Mouse (Mus musculus) forebrain, embryonic 11.5 days (tissue): ENCODE results near the gene Gm4881. TPM values are rescaled to one million over a fixed set of nuclear protein-coding genes. Genes with fewer than 3 reads are reported as not detected.
A peak's percentile ranks its signal among the peaks of the same experiment; 100 is the strongest.

Experiments used
- ATAC-seq: fragments of 200-750 bp; cut with Nextera tagmentation; replicated peaks from 2 replicates; pipeline ENCODE4 v1.8.0; 2017; ENCODE audit warnings: moderate TSS enrichment; ENCODE audit not compliant: low FRiP score
- DNase-seq: peaks from one replicate; pipeline ENCODE4 v3.0.0-alpha.2; 2017; ENCODE audit warnings: low spot score
- H3K27ac ChIP-seq: fragments of 300-500 bp; sonication (generic); 2 replicates; pipeline ENCODE4 v1.5.1; 2014; ENCODE audit warnings: low read depth, low read length
- H3K27me3 ChIP-seq: fragments of 300-500 bp; sonication (generic); 2 replicates; pipeline ENCODE4 v1.6.1; 2014; ENCODE audit warnings: mild to moderate bottlenecking, low read length, mixed read lengths; ENCODE audit not compliant: control insufficient read depth, insufficient read depth
- H3K36me3 ChIP-seq: fragments of 300-500 bp; sonication (generic); 2 replicates; pipeline ENCODE4 v1.6.1; 2014; ENCODE audit warnings: mild to moderate bottlenecking, low read length, moderate library complexity, mixed read lengths; ENCODE audit not compliant: control insufficient read depth, insufficient read depth
- H3K4me1 ChIP-seq: fragments of 300-500 bp; sonication (generic); replicated peaks from 2 replicates; pipeline ENCODE4 v1.6.1; 2014; ENCODE audit warnings: low read length, mixed read lengths; ENCODE audit not compliant: control insufficient read depth, insufficient read depth
- H3K4me2 ChIP-seq: fragments of 300-500 bp; sonication (generic); 2 replicates; pipeline ENCODE4 v1.6.1; 2014; ENCODE audit warnings: low read depth, mild to moderate bottlenecking, low read length, moderate library complexity, mixed read lengths; ENCODE audit not compliant: severe bottlenecking
- H3K4me3 ChIP-seq: fragments of 300-500 bp; sonication (generic); 2 replicates; pipeline ENCODE4 v1.5.1; 2014; ENCODE audit warnings: low read depth, low read length
- H3K9ac ChIP-seq: fragments of 300-500 bp; sonication (generic); 2 replicates; pipeline ENCODE4 v1.6.1; 2014; ENCODE audit warnings: low read length
- H3K9me3 ChIP-seq: fragments of 300-500 bp; sonication (generic); 2 replicates; pipeline ENCODE4 v1.6.1; 2016; ENCODE audit warnings: low read length, mixed read lengths; ENCODE audit not compliant: control insufficient read depth
- WGBS: fragments of 180-500 bp; shearing (Covaris S2); extraction: QIAGEN DNeasy Blood & Tissue Kit; methylation state at CpG from one replicate; pipeline ENCODE4 v1.1.7; 2014; 5-methylcytosine and 5-hydroxymethylcytosine counted together
- polyA plus RNA-seq: library from polyadenylated mRNA; unstranded; fragments of >200 nt; fragmentation: Nextera tagmentation; extraction: Ambion mirVana; gene quantifications from 2 replicates; pipeline ENCODE4 v1.2.1, GENCODE M21; 2014

The Gm4881 gene
- polyA plus RNA-seq, 1 experiment from 2014 or later = 0.55 TPM

DNA sequence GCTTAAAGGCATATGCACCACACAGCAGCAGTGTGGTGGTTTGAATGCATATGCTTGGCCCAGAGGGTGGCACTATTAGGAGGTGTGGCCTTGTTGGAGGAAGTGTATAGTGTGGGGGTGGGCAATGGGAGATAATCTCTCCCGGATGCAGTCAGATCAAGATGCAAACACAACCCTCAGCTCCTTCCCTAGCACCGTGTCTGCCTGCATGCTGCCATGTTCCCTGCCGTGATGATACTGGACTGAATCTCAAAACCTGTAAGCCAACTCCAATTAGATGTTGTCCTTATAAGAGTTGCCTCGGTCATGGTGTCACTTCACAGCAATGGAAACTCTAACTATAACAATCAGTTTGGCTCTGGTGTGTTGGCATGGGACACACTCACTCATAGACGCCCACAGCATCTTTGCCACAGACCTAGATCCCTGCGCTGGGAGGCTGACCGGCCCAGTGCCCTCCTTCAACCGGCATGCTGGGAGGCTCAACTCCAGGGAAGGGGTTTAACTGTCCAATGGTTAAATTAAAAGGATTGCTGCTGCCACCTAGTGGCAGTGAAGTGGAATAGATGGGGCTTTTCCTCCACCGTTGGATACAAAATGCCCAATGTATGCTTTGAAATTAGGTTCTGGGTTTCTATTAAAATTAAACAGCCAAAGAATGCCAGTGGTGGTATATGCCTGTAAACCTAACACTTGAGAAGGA is 30.8 kb upstream of the Gm4881 start:
- H3K36me3 ChIP-seq = no peaks in the 10 kb centered on the region
- no peak overlapping the region for H3K9ac ChIP-seq
- no peak overlapping the region for H3K27ac ChIP-seq
- H3K4me2 ChIP-seq = no peak overlapping the region
- no peaks in the 10 kb centered on the region; the same call in 1 of the 2 replicates for H3K4me1 ChIP-seq
- no peaks in the 10 kb centered on the region for H3K9me3 ChIP-seq
- H3K27me3 ChIP-seq = no peaks in the 10 kb centered on the region
- H3K4me3 ChIP-seq = no peak overlapping the region
- DNase-seq = no peak
- no peak for ATAC-seq
- 30% methylated on average over 9 of the region's 9 CpGs for WGBS

DNA sequence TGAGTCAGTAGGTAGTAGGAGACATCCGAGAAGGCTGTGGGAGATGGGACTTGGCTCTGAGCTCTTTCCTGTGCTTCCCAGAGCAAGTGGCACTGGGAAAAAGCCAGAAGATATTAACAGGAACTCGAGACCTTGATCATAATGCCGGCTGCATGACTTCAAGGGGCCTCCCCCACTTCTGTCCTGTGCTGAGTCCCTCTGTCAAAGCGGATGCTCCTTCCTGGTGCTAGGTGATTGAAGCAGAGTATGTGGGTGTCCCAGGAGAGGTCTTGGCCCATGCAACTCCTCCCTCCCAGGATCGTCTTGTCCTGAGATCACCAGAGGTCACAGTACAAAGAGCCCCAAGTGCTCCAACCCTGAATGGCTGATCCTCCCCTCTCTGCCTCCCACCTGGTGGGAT is 29.6 kb upstream of the Gm4881 start:
- ATAC-seq = no peak
- Histone ChIP-seq H3K9me3 (no peaks in the 10 kb centered on the region), H3K4me1 (no peaks in the 10 kb centered on the region; the same call in 1 of the 2 replicates), H3K9ac (no peak overlapping the region), H3K27me3 (no peaks in the 10 kb centered on the region), H3K27ac (no peak overlapping the region), H3K4me3 (no peak overlapping the region), H3K4me2 (no peak overlapping the region), H3K36me3 (no peaks in the 10 kb centered on the region)
- 77% methylated on average over 5 of the region's 5 CpGs for WGBS
- no peak for DNase-seq

DNA sequence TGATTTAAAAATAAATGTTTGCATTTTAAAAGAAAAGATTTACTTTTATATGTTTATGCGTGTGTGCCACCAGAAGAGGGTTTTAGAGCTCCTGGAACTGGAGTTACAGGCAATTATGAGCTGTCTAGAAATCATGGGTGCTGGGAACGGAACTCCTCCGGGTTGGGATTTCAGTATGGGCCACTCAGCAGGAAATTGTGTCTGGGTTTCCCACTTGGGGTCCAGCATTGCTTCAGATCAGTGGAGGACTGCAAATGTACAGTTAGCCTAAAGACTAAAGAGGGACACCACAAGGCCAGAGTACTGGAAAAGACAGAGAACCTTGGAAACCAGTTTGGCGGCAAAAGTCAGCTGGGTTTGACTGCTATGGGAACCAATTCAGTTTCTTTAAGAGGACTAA is 28.9 kb upstream of the Gm4881 start:
- H3K4me1 ChIP-seq = no peaks in the 10 kb centered on the region; the same call in 1 of the 2 replicates
- no peaks in the 10 kb centered on the region for H3K9me3 ChIP-seq
- no peaks in the 10 kb centered on the region for H3K27me3 ChIP-seq
- no peaks in the 10 kb centered on the region for H3K36me3 ChIP-seq
- no peak overlapping the region for H3K27ac ChIP-seq
- no peak overlapping the region for H3K4me2 ChIP-seq
- DNase-seq = no peak
- ATAC-seq = no peak
- H3K9ac ChIP-seq = no peak overlapping the region
- WGBS = 83% methylated on average over 4 of the region's 4 CpGs
- no peak overlapping the region for H3K4me3 ChIP-seq

DNA sequence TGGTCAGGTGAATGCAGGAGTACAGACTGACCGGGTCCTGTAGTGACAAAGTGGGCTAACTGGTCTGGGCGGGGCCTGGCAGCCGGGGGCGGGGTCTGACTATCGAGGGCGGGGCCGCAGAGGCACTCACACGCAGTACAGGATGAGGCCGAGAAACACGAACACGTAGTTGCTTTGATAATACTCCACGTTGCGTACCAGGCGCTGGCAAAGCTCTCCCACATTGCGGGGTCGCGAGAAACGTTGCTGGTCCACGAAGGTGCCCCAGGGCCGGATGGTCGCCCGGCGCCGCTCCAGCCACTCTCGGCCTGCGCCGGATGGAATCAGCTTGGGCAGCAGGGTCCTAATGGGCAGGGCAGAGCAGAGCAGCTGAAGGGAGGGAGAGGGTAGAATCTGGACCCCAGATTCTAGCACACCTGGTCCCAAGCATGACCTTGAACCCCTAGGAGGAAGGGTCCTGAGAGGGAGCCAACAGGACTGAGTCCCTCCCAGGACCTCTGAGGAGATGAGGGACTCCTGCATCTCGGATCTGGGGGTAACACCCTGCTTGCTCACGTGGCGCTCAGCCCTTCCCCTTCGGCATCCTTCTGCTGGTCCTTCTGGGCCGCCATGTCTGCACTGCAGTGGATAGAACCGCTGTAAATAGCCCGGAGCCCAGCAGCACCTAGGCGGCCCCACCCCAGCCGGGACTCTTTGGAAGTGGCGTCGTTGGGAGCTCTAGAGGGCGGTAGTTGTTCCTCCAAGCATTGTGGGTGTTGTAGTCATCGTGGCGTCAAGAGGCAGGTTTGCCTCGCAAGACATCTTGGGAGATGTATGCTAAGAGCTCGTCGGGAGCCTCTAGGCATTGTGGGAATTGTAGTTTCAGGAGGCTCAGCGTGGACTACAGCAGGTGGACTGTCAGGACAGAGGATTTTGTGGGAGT is 27.9 kb upstream of the Gm4881 start, which contains the start of gene Rabac1:
Rabac1 (minus strand) TSS at position 783 of the 922 bp plus-strand sequence.
- H3K9me3 ChIP-seq = no peaks in the 10 kb centered on the region
- peak within 1 kb of the TSS; percentile 54 for H3K4me2 ChIP-seq
- no peaks in the 10 kb centered on the region; the same call in 1 of the 2 replicates for H3K4me1 ChIP-seq
- peak within 1 kb of the TSS; percentile 57 for H3K9ac ChIP-seq
- no peaks in the 10 kb centered on the region for H3K36me3 ChIP-seq
- DNase-seq (peak; percentile 91), ATAC-seq (peak; percentile 91)
- under 1% methylated on average over 45 of the region's 45 CpGs for WGBS
- H3K4me3 ChIP-seq = peak within 1 kb of the TSS; percentile 51
- H3K27ac ChIP-seq = no peak within 1 kb of the TSS
- no peaks in the 10 kb centered on the region for H3K27me3 ChIP-seq

DNA sequence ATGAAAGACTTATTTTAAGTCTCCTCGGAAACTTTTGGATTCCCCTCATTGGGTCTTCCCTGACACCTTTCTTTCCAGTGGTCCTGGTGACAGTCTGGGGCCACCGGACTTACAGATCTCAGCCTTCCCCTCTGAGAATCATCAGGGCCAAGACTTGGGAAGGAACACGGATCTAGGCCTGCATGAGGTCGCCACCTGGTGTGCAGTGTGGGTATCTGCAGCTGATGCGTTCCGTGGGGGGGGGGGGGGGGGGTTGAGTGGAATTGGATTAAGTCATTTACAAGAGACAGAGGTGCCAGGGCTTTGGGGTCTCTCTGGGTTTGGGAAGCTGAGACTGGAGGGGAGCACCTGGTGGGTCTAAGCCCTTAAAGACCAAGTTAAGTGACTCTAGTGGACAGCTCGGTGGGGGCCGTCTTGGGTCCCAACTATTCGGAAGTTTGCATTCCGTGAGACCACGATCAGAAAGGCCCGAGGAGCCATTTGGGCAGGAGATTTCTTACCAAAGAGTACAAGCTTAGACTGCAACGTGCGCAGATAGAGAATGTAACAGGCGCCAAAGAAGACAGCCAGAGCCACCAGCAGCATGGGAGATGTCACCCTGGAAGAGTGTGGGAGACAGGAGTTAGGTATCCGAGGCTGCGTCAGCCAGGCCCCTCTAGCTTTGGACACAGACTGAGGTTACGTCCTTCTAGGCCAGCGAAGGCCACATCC is 27.1 kb upstream of the Gm4881 start:
- Histone ChIP-seq H3K9me3 (no peaks in the 10 kb centered on the region), H3K36me3 (no peaks in the 10 kb centered on the region), H3K4me2 (peak overlapping the region; percentile 54), H3K27me3 (no peaks in the 10 kb centered on the region), H3K27ac (no peak overlapping the region), H3K9ac (peak overlapping the region; percentile 57; the same call in 1 of the 2 replicates), H3K4me3 (peak overlapping the region; percentile 51), H3K4me1 (no peaks in the 10 kb centered on the region; the same call in 1 of the 2 replicates)
- DNase-seq (peak; percentile 81), ATAC-seq (no peak; the same call in 1 of the 2 replicates)
- WGBS = 10% methylated on average over 19 of the region's 19 CpGs

DNA sequence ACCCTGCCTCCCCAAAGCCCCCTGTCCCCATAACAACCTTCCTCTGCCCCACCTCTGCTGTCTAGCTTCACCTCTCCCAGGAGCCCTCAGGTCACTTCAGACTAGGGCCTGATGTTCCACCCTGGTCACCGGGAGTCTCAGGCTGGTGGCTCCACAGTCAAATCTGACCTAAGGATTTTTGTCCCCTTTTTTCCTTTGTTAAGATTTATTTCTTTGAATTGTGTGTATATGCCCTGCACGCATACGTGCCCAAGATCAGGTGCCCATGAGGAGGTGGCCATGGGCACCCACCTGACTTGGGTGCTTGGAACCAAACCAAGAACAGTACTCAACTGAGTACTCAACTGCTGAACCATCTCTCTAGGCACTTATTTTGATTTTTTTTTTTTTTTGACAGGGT is 26.0 kb upstream of the Gm4881 start:
- WGBS = 95% methylated on average over 3 of the region's 3 CpGs
- H3K9ac ChIP-seq = no peak overlapping the region
- H3K9me3 ChIP-seq = no peaks in the 10 kb centered on the region
- no peak overlapping the region for H3K4me3 ChIP-seq
- DNase-seq (no peak), ATAC-seq (no peak)
- no peaks in the 10 kb centered on the region for H3K27me3 ChIP-seq
- H3K4me2 ChIP-seq = no peak overlapping the region
- no peaks in the 10 kb centered on the region; the same call in 1 of the 2 replicates for H3K4me1 ChIP-seq
- no peaks in the 10 kb centered on the region for H3K36me3 ChIP-seq
- H3K27ac ChIP-seq = no peak overlapping the region

DNA sequence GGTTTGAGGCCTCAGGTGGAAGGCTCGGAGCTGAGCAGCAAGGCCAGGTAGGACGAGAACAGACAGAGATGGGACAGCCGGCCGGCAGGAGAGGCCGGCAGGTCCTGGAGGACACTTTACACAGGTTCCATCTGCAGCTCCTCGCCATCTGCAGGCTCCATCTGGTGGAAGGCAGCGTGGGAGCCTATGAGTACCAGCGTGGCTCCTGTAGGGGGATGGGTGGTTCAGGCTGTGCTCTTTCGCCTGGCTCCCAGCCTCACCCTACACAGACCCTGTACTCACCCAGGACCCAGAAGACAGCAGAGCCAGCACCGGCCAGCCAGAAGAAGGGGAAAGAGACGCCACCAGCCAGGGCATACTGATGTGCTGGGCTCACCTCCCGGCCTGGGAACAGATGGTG is 25.5 kb upstream of the Gm4881 start:
- no peak for ATAC-seq
- 80% methylated on average over 12 of the region's 12 CpGs for WGBS

DNA sequence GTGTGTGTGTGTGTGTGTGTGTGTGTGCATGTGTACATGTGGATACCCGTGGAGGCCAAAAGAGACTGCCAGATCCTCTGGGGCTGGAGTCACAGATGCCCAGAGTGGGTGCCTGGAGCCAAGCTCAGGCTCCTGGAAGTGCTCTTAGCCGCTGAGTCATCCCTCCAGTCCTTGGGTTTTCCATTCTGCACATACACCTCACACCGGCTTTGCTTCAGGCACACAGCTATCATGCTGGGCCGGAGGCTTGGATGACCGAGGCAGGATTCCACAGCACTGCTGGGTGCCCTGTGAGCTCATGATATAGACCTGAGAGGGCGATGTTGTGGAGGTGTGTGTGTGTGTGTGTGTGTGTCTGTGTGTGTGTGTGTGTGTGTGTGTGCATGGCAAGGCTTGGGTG is 24.2 kb upstream of the Gm4881 start:
- no peaks in the 10 kb centered on the region; the same call in 1 of the 2 replicates for H3K4me1 ChIP-seq
- H3K27me3 ChIP-seq = no peaks in the 10 kb centered on the region
- WGBS = 75% methylated on average over 6 of the region's 6 CpGs
- no peak overlapping the region for H3K27ac ChIP-seq
- no peak overlapping the region for H3K9ac ChIP-seq
- DNase-seq (no peak), ATAC-seq (no peak)
- no peak overlapping the region for H3K4me3 ChIP-seq
- no peaks in the 10 kb centered on the region for H3K9me3 ChIP-seq
- H3K36me3 ChIP-seq = no peaks in the 10 kb centered on the region
- H3K4me2 ChIP-seq = no peak overlapping the region

More for the DNA sequence above, 25.5 kb upstream of the Gm4881 start:
- Histone ChIP-seq H3K4me1 (no peaks in the 10 kb centered on the region; the same call in 1 of the 2 replicates), H3K4me2 (no peak overlapping the region), H3K27me3 (no peaks in the 10 kb centered on the region), H3K36me3 (no peaks in the 10 kb centered on the region), H3K9ac (no peak overlapping the region), H3K4me3 (no peak overlapping the region), H3K9me3 (no peaks in the 10 kb centered on the region), H3K27ac (no peak overlapping the region)
- no peak for DNase-seq
